Mouse (Mus musculus) liver, embryonic 16.5 days (tissue): Measurements from ENCODE around the gene Tmem123. TPM values are rescaled to one million over a fixed set of nuclear protein-coding genes. Genes with fewer than 3 reads are reported as not detected.

Source experiments
- microRNA-seq: library from miRNA; unstranded; fragments of <30 nt; microRNA quantifications from one replicate; pipeline ENCODE4, GENCODE M21; 2016
- polyA plus RNA-seq: library from polyadenylated mRNA; unstranded; fragments of >200 nt; fragmentation: Nextera tagmentation; extraction: Ambion mirVana; gene quantifications from 2 replicates; pipeline ENCODE4 v1.2.1, GENCODE M21; 2015

Gene Tmem123
- polyA plus RNA-seq, 1 experiment from 2014 or later = 28.6 TPM

Small RNA genes lying within 50 kb of the gene (microRNA-seq; reads per million reads assigned to microRNA genes)
- gene Mir5618 = 10.1 reads per million, percentile 28 among the genes with 10 or more reads in this experiment

Other genes starting within 250 kb of the Tmem123 start
- gene Mmp8, start 205.6 kb upstream of the Tmem123 start, polyA plus RNA-seq = 15.8 and 20.0 TPM in 2 replicates
- gene Mmp27, start 192.6 kb upstream of the Tmem123 start, polyA plus RNA-seq = 0.09 and 0.22 TPM in 2 replicates
- not detected in 2 replicates for gene Mmp20, start 135.8 kb upstream of the Tmem123 start, polyA plus RNA-seq
- not detected in 2 replicates for gene Mmp7, start 72.0 kb upstream of the Tmem123 start, polyA plus RNA-seq
- 14.2 and 14.4 TPM in 2 replicates for gene Birc2, start 73.0 kb downstream of the Tmem123 start, polyA plus RNA-seq
- gene Birc3, start 109.1 kb downstream of the Tmem123 start, polyA plus RNA-seq = 6.0 and 7.4 TPM in 2 replicates
- gene Yap1, start 240.6 kb downstream of the Tmem123 start, polyA plus RNA-seq = 2.8 and 3.4 TPM in 2 replicates